Mouse (Mus musculus) frontal cortex, adult 2 months (tissue): ENCODE measurements around the gene Cyp4f40. TPM values are rescaled to one million over a fixed set of nuclear protein-coding genes. Genes with fewer than 3 reads are reported as not detected.
"Not testable (repeated sequence)": the region's sequence is repeated elsewhere in the genome, so short reads cannot be mapped to it uniquely, and the experiment has no call there.

Source experiments
- DNase-seq, 2 experiments: peaks; one replicate each; pipeline ENCODE4 v3.0.0; 2022; ENCODE audit warnings: low spot score in 1 of 2; ENCODE audit errors: extremely low spot score in 1 of 2
- polyA plus RNA-seq: library from polyadenylated mRNA; depleted of rRNA; stranded (reverse); fragments of >200 nt; gene quantifications from 2 replicates; pipeline ENCODE4 v1.2.3, GENCODE M21; 2012; rRNA removed

Cyp4f40 gene
- polyA plus RNA-seq, 1 experiment = 0.08 TPM

GRCm38 (mm10) chr17:32702826-32703225 is 44.1 kb downstream of the Cyp4f40 start:
- peak in 1 of 2 experiments; percentile 3 for DNase-seq

GRCm38 (mm10) chr17:32710541-32710940 is 51.8 kb downstream of the Cyp4f40 start:
- peak in 1 of 2 experiments; percentile 1 for DNase-seq

GRCm38 (mm10) chr17:32722151-32722550 is 63.5 kb downstream of the Cyp4f40 start:
- DNase-seq = not testable (repeated sequence)

- no peak for DNase-seq
Observed at GRCm38 (mm10) chr17:32722771-32723170, 64.1 kb downstream of the Cyp4f40 start.

- DNase-seq = not testable (repeated sequence)
Observed at GRCm38 (mm10) chr17:32726360-32726759, 67.7 kb downstream of the Cyp4f40 start.

Other genes starting within 250 kb of the Cyp4f40 start
- not detected in 2 replicates for gene Pglyrp2, start 234.7 kb upstream of the Cyp4f40 start, polyA plus RNA-seq
- gene Cyp4f39, start 206.2 kb upstream of the Cyp4f40 start, polyA plus RNA-seq = not detected in 2 replicates
- gene Cyp4f17, start 152.8 kb upstream of the Cyp4f40 start, polyA plus RNA-seq = 6.4 and 6.6 TPM in 2 replicates
- 13.0 and 13.4 TPM in 2 replicates for gene Cyp4f16, start 122.3 kb upstream of the Cyp4f40 start, polyA plus RNA-seq
- gene Cyp4f37, start 37.6 kb upstream of the Cyp4f40 start, polyA plus RNA-seq = not detected in 2 replicates
- 30.5 and 38.6 TPM in 2 replicates for gene Cyp4f15, start 26.7 kb downstream of the Cyp4f40 start, polyA plus RNA-seq
- 30.6 and 31.8 TPM in 2 replicates for gene Zfp871, start 129.4 kb downstream of the Cyp4f40 start, polyA plus RNA-seq
- gene Zfp811, start 151.0 kb downstream of the Cyp4f40 start, polyA plus RNA-seq = 10.1 and 11.5 TPM in 2 replicates
- gene Zfp799, start 171.4 kb downstream of the Cyp4f40 start, polyA plus RNA-seq = 13.1 and 14.0 TPM in 2 replicates
- 5.7 TPM in 2 replicates for gene Zfp870, start 232.7 kb downstream of the Cyp4f40 start, polyA plus RNA-seq